Mouse (Mus musculus): ENCODE measurements around the gene 4930415O20Rik.
A peak's percentile ranks its signal among the peaks of the same experiment; 100 is the strongest.

Gene 4930415O20Rik

DNA sequence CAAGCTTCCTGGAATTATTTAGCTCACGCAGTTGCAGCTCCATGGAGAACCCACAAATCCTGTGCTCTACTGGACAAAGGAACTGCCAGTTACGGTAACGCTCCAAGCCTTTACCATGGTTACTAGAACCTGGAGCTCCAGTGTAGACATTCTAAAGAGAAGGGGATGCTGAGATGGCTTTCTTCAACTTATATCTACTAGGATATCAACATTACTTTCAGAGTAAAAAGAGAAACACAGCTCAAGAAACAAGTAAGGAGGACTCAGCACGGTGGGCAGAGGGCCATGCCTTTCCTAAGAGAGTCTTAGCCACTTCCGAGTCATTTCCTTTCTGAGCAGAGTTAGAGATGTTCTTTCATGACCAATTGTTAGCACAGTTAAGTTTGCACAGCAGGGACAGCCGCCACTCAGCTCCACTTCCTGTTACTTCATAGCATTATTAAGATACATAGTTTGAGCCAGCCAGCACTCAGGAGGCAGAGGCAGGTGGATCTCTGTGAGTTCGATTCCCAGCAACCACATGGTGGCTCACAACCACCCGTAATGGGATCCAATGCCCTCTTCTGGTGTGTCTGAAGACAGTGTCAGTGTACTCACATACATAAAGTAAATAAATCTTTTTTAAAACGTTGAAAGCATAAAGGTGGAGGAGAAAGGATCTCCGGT is at the start of gene 4930415O20Rik, which contains the start of gene Ccnt1:
4930415O20Rik (plus strand) TSS at position 132 of the 666 bp plus-strand sequence.
Ccnt1 (minus strand) TSS at position 51 of the 666 bp plus-strand sequence.
- no peak for DNase-seq (ENCODE audit: low spot score)

DNA sequence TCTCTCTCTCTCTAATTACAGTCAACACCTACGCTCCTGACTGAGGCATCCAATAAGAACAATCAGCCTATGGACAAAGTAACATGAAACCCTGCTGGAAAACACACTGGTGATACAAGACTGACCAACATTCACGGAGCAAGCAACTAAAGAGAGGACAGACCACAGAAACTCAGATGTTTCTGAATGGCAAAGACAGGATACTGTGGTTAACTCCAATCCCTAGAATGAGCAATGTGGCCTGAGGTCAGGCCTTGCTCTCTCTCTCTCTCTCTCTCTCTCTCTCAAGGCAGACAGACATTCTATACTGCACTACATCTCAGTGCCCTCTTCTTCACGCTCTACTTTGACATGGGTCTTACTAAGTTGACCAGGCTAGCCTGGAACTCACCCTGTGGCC is 49.6 kb upstream of the 4930415O20Rik start:
- DNase-seq (ENCODE audit: low spot score), result no peak

DNA sequence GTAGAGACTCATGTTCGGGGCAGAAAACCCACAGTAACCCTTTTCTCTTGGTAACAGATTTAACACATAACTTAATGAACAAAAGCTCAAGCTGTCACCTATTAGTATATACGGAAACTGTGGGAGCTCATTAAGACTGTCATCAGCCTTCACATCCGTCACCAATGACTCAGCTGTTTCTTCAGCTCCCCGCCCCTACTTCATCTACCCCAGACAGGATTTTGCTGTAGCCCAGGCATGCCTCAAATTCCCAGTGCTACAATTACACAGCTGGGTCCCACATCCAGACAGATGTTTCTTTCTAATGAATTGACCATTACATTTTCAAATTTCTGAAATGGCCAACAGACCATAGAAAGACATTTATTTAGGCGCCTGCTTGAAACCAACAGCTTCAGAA is 44.7 kb upstream of the 4930415O20Rik start:
- no peak for DNase-seq (ENCODE audit: low spot score)

DNA sequence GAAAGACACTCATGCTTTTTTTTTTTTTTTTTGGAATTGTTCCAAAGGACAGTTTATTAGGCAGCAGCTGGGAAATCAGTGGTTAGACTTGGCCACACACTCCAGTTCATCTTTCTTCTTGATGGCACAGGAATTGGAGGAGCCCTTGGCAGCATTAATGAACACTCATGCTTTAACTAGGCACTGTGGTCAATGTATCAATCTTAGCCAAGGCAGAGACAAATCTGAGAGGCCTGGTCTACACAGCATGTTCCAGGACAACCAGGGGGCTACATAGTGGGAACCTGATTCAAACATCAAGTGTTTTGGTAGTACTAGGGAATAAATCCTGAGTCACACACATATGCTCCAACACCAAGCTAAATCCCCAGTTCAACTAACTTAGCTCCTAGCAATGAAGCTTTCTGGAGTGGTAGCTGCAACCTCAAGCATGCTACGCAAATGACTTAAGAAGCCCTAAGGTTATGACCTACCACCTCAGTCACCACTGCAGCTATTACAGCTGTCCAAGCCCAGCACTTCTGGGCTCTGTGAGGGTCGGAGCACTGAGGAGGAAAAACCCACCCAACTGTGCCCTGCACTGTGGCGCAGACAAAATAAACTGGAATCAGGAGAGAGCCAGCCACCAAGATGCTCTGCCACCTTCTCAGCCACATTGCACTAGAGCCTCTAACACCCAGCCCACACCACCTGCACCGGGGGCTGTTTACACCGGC is 43.6 kb upstream of the 4930415O20Rik start:
- DNase-seq (ENCODE audit: low spot score), result no peak

DNA sequence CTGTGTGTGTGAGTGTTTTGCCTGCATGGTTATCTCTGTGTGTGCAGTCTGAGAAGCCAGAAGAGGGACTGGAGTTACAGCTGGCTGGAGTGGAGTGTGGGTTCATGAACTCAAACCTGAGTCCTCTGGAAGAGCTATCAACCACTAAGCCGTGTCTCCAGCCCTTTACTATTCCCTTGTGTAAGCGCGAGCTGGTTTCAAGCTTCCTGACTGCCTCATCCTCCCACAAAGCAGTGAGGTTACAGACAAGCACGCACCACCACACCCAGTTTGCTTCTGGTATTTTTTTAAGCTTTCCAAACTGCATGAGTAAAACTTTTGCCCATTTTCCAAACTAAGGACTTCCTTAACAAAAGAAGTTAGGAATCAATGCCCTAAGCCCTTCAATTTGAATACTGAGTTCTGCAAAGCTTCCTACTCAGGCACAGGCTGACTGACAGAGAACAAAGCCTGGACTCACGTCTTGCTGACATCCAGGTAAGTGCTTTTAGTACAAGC is 42.7 kb upstream of the 4930415O20Rik start:
- DNase-seq (ENCODE audit: low spot score), result no peak

DNA sequence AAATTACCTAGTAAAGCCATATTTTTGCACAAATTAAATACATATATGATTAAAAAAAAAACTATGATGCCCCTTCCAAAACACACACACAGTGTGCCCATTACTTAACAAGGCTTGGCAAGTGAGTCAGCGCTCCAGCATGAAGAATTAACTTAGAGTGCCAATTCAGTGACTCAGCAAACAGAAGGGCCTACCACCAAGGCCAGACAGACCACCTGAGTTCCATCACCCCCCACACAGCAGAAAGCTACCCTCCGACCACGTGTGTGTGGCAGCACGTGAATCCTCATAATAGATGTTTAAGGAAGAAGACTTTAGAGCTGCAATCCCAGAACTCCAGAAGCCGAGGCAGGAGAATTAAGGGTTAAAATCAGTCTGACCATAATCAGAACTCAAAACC is 38.5 kb upstream of the 4930415O20Rik start:
- no peak for DNase-seq (ENCODE audit: low spot score)

DNA sequence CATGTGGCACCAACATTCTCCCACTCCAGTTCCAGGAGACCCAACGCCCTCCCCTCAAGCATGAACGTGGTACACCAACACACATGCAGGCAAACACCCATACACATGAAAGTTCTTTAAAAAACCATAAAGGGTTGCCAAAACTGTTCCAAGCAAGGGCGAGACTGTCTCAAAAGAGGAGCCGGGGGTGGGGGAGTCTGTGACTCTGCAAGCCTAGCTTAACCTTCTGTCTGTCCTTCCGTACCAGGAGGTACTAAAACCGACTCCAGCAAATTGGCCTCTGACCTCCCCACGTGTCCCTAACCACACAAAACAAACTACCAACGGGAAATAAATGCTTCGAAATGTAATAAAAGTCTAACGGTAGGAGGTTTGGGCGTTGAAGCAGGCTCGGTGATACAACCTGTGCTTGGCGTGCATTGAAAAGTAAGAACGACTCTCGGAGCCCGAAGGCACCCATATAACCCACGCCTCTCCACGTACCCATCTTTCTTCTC is 37.7 kb upstream of the 4930415O20Rik start:
- DNase-seq (ENCODE audit: low spot score), result no peak

DNA sequence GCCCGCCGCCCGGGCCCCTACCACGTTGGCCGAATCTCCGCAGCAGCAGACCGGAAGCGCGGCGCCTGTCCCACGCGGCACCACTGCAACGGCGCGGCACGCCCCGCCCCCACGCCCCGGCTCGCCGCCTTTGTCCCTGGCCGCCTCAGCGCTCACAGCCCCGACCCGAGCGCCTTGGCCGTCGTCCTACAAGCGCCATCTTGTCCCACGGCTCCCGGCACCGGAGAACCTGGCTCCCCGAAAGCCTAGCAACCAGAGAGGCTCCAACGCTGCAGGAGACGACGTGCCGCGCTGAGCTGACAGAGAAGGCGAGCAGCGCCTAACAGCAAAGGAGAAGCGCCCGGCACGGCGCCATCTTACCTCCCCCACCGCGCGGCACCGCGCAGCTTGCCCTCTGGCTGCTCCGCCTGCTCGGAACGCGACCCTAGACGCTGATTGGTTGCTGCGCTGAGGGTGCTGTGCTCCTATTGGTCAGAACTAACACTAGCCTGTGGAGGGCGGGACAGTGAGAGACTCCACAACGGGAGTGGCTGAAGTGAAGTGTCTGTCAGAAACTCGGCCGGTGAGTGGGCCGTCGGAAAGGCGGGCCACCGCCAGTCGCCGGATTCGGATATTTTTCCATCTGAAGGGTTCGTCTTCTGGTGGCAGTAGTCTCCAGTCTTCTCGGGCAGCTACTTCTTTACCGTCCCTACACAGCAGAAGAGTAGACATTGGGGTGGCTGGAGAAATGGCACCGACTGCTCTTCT is 36.8 kb upstream of the 4930415O20Rik start, which contains the start of gene Kansl2:
Kansl2 (minus strand) TSS at position 384 of the 747 bp plus-strand sequence.
- DNase-seq (ENCODE audit: low spot score), result peak; percentile 96

DNA sequence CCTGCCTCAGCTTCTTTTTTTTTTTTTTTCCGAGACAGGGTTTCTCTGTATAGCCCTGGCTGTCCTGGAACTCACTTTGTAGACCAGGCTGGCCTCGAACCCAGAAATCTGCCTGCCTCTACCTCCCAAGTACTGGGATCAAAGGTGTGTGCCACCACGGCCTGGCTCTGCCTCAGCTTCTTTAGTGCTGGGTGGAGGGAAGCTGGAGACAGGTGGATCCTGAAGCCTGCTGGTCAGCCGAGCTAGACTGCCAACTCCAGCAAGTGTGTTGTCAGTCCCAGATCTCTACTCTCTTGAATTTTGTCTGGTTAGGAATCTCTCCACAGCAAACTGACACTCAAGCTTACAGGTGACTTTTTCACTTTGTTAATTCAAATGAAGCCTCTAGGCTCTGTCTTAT is 34.9 kb upstream of the 4930415O20Rik start:
- no peak for DNase-seq (ENCODE audit: low spot score)

DNA sequence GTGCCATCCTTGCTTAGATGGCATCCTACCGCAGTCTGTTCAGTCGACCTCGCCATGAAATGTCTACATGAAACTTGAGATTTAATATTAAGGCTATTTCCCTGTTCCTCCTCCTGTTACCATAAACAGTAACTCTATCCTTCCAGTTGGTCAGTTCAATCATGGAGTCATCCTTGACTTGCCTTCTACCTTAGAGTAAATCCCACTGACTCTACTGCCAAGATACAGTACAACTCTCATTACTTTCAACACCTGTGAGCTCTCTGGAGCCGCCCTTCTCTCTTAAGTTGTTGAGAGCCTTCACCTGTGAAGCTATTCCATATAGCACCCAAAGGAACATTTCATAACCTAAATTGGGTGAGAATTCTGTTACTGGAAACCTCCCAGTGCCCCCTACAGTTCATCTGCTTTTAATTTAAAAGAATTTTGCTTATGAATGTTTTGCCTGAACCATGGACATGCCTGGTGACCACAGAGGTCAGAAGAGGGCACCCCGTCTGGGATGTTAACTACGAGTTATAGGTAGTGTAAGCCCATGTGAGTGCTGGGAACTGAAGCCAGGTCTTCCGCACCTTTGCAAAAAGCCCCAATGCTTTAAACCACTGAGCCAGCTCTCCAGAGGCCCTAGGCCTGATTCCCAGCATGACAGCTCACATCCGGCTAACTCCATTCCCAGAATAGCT is 33.8 kb upstream of the 4930415O20Rik start:
- no peak for DNase-seq (ENCODE audit: low spot score)

DNA sequence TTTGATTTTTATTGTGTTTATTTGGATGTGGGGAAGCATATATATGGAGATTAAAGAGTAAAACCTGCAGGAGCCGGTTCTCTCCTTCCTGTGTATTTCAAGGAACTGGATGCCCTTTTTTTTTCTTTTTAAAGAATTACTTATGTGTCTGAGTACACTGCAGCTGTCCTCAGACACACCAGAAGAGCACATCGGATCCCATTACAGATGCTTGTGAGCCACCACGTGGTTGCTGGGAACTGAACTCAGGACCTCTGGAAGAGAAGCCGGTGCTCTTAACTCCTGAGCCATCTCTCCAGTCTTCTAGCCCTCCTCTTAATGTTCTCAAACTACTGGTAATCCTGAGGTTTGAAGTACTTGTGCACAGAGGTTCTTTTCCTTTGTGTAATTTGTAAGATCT is 32.9 kb upstream of the 4930415O20Rik start:
- DNase-seq (ENCODE audit: low spot score), result no peak

DNA sequence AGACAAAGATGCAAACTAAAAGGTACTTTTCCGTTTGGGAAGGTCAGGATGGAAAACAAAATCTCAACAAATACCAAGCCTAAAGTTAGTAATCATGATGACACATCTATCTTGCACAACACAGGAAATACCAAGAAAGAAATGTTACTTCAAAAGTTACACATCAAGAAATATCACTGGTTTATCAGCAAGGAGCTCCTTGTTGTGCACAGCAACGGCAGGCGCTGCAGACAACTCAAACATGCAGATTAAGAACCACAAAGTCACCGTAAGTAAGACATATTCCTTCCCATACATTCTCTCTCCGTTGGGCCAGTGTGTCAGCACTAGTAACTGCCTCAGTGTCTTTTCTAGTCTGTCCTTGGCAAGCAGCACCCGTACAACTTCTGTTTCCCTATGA is 29.7 kb upstream of the 4930415O20Rik start:
- DNase-seq (ENCODE audit: low spot score), result no peak

DNA sequence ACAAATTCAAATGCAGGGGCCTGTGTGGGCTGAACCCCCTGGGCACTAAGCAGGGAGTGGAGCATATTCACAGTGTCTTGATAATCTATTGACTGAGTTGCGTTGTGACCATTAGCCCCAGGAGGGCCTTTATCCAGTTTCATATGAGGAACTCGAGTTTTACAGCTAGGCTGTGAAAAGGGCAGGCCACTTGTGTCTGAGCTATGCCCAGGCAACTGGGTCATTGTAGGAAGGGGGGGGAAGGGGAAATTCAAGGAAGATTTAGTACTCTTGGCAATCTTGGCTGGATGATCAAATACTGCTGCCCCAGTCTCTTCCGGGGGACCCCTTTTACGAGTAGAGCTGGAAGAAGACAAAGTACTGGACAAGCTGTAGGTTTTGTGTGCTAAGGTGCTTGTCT is 27.5 kb upstream of the 4930415O20Rik start:
- no peak for DNase-seq (ENCODE audit: low spot score)

DNA sequence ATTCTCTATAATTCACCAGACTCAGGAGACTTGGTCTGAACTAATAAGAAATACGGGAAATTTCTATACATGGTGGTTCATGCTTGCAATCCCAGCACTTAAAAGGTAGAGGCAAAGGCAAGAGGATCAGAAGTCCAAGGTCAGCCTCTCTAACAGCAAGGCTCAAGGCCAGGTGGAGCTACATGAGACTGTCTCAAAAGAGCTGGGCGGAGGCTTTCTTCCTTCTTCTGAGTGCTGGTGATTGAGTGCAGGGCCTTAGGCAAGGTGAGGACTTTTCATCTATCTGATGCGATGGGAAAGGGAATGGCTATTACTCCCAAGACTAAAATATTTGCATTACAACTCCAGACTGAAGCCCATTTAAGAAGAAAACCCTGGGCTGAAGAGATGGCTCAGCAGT is 25.7 kb upstream of the 4930415O20Rik start:
- DNase-seq (ENCODE audit: low spot score), result no peak

DNA sequence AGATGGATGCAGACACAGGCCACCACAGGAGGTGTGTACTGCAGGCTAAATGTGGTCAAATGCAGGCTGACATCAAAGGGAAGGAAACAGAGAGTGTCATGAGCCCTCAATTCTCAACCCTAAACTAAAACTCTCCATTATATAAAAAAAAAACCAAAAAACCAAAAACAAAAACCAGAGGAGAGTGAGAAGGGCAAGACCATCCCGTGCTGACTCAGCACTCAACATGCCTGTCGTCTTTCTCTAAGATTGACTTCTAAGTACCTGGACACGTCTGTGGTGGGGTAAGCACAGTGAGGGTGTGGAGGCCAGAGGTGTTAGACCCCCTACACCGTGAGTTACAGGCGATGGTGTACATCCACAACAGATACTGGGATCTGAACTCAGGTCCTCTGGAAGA is 24.0 kb upstream of the 4930415O20Rik start:
- no peak for DNase-seq (ENCODE audit: low spot score)

DNA sequence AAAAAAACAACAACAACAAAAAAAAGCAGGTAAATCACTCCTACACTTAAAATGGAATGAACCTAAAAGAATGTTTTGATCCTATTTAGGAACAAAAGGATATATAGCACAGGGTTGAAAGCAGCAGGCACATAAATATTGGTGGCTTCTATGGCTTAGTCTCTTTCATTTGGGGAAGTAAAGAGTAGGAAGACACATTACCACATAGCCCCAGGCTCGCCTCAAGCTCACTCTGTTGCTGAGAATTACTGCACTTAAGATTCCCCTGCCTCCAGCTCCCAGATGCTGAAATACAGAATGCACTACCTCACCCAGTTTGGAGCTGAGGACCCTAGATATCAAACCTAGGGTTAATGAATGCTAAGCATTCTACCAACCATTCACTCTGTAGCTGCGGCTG is 18.0 kb upstream of the 4930415O20Rik start:
- no peak for DNase-seq (ENCODE audit: low spot score)

DNA sequence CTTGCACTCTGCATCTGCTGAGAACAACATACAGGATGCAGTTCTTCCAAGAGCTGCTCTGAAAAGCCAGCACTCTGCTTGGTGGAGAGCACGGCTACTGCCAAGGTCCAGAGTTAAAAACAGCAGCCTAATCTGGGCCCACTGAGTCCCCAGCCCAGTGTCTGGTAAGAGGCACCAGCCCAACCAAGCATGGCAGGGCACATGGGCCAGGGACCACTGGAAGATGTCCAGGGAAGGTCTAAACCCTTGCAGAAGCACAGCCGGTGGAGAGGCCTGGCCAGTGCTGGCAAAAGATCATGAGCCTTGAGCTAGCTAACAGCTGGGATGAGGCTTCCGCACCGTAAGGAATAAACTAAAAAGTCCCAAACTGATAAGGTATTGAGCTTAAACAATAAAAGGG is 14.9 kb upstream of the 4930415O20Rik start:
- no peak for DNase-seq (ENCODE audit: low spot score)

DNA sequence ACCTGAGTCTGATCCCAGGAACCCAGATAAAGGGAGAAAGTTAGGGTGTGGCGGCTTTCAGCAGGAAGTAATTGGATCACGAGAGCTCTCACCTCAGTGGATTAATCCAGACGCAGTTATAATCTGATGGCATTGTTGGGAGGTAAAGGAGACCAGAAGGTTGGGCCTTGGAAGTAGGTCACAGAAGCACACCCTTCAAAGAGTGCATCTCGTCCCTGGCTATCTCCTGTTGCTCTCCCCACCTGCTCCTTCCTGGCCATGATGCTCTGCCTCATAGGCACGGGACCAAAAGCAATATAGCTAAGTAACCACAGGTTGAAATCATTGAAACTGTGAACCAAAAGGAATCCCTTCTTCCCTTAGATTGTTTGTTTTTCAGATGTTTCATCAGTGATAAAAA is 13.6 kb upstream of the 4930415O20Rik start:
- no peak for DNase-seq (ENCODE audit: low spot score)

DNA sequence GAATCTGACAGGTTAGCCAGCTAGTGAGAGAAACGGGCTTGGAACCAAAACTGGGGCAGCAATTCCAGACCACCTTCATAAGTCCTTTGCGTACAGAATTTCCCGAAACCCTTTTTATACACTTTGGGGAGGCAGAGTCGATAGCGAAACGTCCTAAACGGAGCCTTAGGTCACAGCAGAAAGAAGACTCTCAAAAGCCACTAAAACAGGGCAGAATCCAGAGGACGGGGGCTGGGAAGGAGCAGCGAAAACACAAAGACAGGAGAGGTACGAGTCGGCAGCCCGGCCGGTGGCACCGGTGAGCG is 3.9 kb upstream of the 4930415O20Rik start:
- DNase-seq (ENCODE audit: low spot score), result no peak

DNA sequence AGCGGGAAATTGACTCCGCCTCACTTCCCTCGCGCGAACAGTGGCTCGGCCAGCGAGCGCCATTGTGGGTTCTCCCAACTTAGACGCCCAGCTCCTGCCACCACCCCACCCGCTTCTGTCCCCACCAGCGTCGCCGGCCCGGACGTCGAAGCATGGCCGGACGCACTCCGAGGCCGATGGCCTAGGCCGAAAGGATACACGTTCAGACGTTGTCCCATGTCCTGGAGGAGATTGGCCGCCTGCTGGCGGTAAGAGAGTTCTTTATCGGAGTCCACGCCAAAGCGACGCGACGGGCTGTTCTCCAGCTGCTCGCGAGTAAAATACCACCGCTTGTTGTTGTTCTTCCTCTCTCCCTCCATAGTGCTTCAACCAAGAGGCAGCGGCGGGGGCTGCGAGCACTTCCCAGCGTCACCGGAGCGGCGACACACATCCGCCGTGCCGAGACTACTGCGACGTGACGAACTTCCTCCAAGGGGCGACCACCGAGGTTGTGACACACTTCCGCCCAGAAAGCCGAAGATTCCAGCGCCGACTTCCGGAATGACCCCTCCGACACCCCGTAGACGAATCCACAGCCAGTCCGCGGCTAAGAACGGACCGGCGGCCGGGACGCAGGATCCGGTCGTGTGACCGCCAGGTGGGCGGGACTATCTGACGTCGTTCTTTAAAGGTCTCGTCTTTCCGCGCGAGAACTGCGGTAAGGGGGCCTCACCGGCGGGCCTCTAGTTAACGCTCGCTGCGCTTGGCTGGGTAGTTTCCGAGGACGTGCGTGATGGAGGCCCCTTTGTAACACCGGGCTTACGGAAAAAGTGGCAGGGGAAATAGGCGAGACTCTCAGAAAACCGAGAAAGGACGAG is 3.3 kb upstream of the 4930415O20Rik start:
- DNase-seq (ENCODE audit: low spot score), result peak; percentile 99

Measured in spleen, adult 12 weeks (tissue).